ENCODE assay signal across 8 mouse cellular contexts in the genomic region with DNA sequence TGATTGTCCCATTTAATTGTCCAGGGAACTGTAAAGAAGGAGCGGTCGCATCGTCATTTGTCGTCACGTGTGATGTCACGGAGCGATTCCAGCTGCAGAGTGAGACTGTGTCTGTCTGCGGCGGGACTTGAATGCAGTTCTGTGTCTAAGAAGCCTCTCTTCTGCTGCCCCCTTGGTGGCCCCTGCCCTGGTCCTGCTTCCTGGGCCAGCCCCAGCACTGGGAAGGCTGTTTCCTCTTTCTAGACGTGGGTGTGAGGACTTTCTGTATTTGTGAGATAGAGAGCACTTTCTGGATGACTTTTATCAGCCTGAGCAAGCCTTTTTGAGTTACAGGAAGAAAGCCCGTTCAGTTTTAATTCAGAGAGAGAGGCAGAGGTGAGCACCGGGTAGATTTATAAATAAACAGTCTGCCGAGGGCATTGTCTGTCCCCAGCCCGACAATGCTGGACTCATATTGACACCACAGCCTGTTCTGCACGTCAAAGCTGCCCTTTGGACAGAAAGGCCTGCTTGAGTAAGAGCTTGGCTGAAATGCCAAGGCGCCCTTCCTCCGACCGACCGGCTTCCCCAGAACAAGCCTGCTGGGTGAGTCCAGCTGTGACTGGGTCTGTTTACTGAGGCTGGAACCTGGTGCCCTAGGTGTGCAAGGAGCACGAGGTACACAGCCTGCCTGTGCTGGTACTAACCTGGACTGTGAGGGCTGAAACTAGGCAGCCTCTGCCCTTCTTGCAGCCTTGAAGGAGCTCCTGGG. TPM values are rescaled to one million over a fixed set of nuclear protein-coding genes. Genes with fewer than 3 reads are reported as not detected.
DNase-seq lines count a peak whose midpoint lies in the region; ATAC-seq and TF ChIP-seq lines count a peak whose summit lies in the region.

No protein-coding gene starts in this region.

- H3K27ac ChIP-seq in gastrocnemius, adult 2 months: peak overlapping the region; percentile 92
- peak overlapping the region; percentile 81 for H3K27ac ChIP-seq in brown adipose tissue, adult 24 weeks (replicated peaks; ENCODE audit: low read depth, low read length)
- peak overlapping the region; percentile 86 to 92 for H3K27ac ChIP-seq in heart, embryonic 14.5 days (replicated peaks in 1 of 2; ENCODE audit: control insufficient read depth in 1 of 2, insufficient read depth in 1 of 2, low read depth in 2 of 2, low read length in 2 of 2)
- H3K27ac ChIP-seq in kidney, postnatal 0 days: peak overlapping the region; percentile 92
- peak overlapping the region; percentile 81 for H3K27ac ChIP-seq in stomach, embryonic 15.5 days

- H3K27me3 ChIP-seq in heart, embryonic 14.5 days (ENCODE audit: control insufficient read depth, insufficient read depth, low read length): no peaks in the 10 kb centered on the region
- H3K27me3 ChIP-seq in kidney, postnatal 0 days (ENCODE audit: insufficient read depth, low read length): no peaks in the 10 kb centered on the region
- H3K27me3 ChIP-seq in stomach, embryonic 15.5 days (replicated peaks): no peaks in the 10 kb centered on the region

- peak overlapping the region; percentile 68 for H3K9ac ChIP-seq in heart, embryonic 14.5 days (ENCODE audit: low read length)
- H3K9ac ChIP-seq in kidney, postnatal 0 days (ENCODE audit: low read depth, low read length): peak overlapping the region; percentile 35
- H3K9ac ChIP-seq in stomach, embryonic 15.5 days: no peak overlapping the region; the same call in 1 of the 2 replicates

- H3K4me3 ChIP-seq in gastrocnemius, adult 2 months: peak overlapping the region; percentile 46
- H3K4me3 ChIP-seq in brown adipose tissue, adult 24 weeks (ENCODE audit: insufficient read depth, low read depth, low read length): no peak overlapping the region
- H3K4me3 ChIP-seq in heart, embryonic 14.5 days (ENCODE audit: control insufficient read depth in 1 of 2, insufficient read depth in 1 of 2, low read depth in 1 of 2, low read length in 2 of 2): no peak overlapping the region
- no peak overlapping the region for H3K4me3 ChIP-seq in kidney, postnatal 0 days (replicated peaks; ENCODE audit: low read depth, low read length)
- no peak overlapping the region for H3K4me3 ChIP-seq in stomach, embryonic 15.5 days (replicated peaks)

- H3K4me2 ChIP-seq in heart, embryonic 14.5 days (ENCODE audit: low read length): peak overlapping the region; percentile 52
- H3K4me2 ChIP-seq in kidney, postnatal 0 days (ENCODE audit: low read length): peak overlapping the region; percentile 17
- H3K4me2 ChIP-seq in stomach, embryonic 15.5 days: peak overlapping the region; percentile 11

- 27% methylated on average over 20 of the region's 20 CpGs for WGBS in heart, embryonic 14.5 days
- 42% methylated on average over 20 of the region's 20 CpGs for WGBS in kidney, postnatal 0 days
- 33% methylated on average over 20 of the region's 20 CpGs for WGBS in stomach, embryonic 15.5 days

- H3K36me3 ChIP-seq in heart, embryonic 14.5 days (ENCODE audit: control insufficient read depth, insufficient read depth, low read length): peaks cover 2% of the 10 kb centered on the region; the same call in 1 of the 2 replicates
- no peaks in the 10 kb centered on the region for H3K36me3 ChIP-seq in kidney, postnatal 0 days (ENCODE audit: insufficient read depth, low read length)
- H3K36me3 ChIP-seq in stomach, embryonic 15.5 days: no peaks in the 10 kb centered on the region

- ATAC-seq in heart, embryonic 14.5 days (ENCODE audit: insufficient number of reproducible peaks, insufficient read depth, low FRiP score, low read depth): no peak
- peak; percentile 92 for ATAC-seq in kidney, postnatal 0 days (replicated peaks; ENCODE audit: low FRiP score, low read depth)
- ATAC-seq in stomach, embryonic 15.5 days (ENCODE audit: insufficient read depth, low FRiP score, low read depth): peak; percentile 80

- H3K4me1 ChIP-seq in brown adipose tissue, adult 24 weeks (ENCODE audit: control insufficient read depth, insufficient read depth, insufficient read length, low read length): peaks cover 89% of the 10 kb centered on the region
- H3K4me1 ChIP-seq in heart, embryonic 14.5 days (ENCODE audit: control insufficient read depth in 2 of 2, insufficient read depth in 2 of 2, low read length in 2 of 2): peaks cover 75 to 97% of the 10 kb centered on the region in 2 experiments
- H3K4me1 ChIP-seq in kidney, postnatal 0 days (replicated peaks; ENCODE audit: insufficient read depth, low read length): peaks cover 74% of the 10 kb centered on the region
- peaks cover 80% of the 10 kb centered on the region for H3K4me1 ChIP-seq in stomach, embryonic 15.5 days

- intact Hi-C loops in gastrocnemius, adult 2 months (cut with DNase I): loop anchor here (2.0 kb wide), 1 partner anchor 16 kb away; no protein-coding TSS in a partner anchor

- H3K9me3 ChIP-seq in heart, embryonic 14.5 days (ENCODE audit: control insufficient read depth, low read length): no peaks in the 10 kb centered on the region
- H3K9me3 ChIP-seq in kidney, postnatal 0 days (replicated peaks; ENCODE audit: low read length): no peaks in the 10 kb centered on the region
- H3K9me3 ChIP-seq in stomach, embryonic 15.5 days: no peaks in the 10 kb centered on the region

- no peak for TF ChIP-seq CTCF in gastrocnemius, adult 2 months (IDR thresholded peaks at IDR 0.05)
- TF ChIP-seq CTCF in kidney, postnatal 0 days (IDR thresholded peaks at IDR 0.05; ENCODE audit: low read depth): no peak

- peak; percentile 90 for DNase-seq in gastrocnemius, adult 2 months
- no peak for DNase-seq in gastrocnemius, postnatal 4 days (ENCODE audit: low spot score in 2 of 2)
- DNase-seq in kidney, postnatal 0 days (ENCODE audit: low spot score): peak; percentile 35
- DNase-seq in lung, postnatal 4 days: peak; percentile 81 to 84
- DNase-seq in cerebellum, adult 8-10 months: no peak

RNA-seq across cellular contexts. Expression of a gene that starts 22.1 kb away (rescaled TPM):
- total RNA-seq in gastrocnemius, adult 2 months (2021): 10 to 100 TPM; 27.4 to 34.5 TPM
- total RNA-seq in gastrocnemius, postnatal 4 days (2021): 10 to 100 TPM; 53.8 to 55.2 TPM
- 15.0 and 17.0 TPM in 2 replicates for polyA plus RNA-seq in brown adipose tissue, adult 24 weeks (2012; ENCODE audit: insufficient read depth, insufficient read length, missing spikeins)
- polyA plus RNA-seq in heart, embryonic 14.5 days (2014; fragmentation: Nextera tagmentation; extraction: Ambion mirVana): 27.7 and 31.3 TPM in 2 replicates
- 25.0 and 26.6 TPM in 2 replicates for polyA plus RNA-seq in kidney, postnatal 0 days (2015; fragmentation: Nextera tagmentation; extraction: Ambion mirVana)
- 29.0 and 31.3 TPM in 2 replicates for polyA plus RNA-seq in stomach, embryonic 15.5 days (2015; fragmentation: Nextera tagmentation; extraction: Ambion mirVana)

Comparison
In these comparisons a context has a peak if more than half of its experiments do, and no peak if none do; other contexts are left out.
1. DNase-seq: peak in gastrocnemius, adult 2 months (single experiment), kidney, postnatal 0 days (single experiment) and lung, postnatal 4 days (2 of 2); none in gastrocnemius, postnatal 4 days (0 of 2) and cerebellum, adult 8-10 months (single experiment).
2. Peak in every context shown above with its lines, with median percentiles within 50 percentile points of each other: H3K27ac ChIP-seq and H3K4me2 ChIP-seq.